Mouse (Mus musculus): ENCODE data around the gene Upf2. TPM values are rescaled to one million over a fixed set of nuclear protein-coding genes. Genes with fewer than 3 reads are reported as not detected.
A peak's percentile ranks its signal among the peaks of the same experiment; 100 is the strongest.

Upf2 gene
- polyA plus RNA-seq (2021): 22.9 TPM

DNA sequence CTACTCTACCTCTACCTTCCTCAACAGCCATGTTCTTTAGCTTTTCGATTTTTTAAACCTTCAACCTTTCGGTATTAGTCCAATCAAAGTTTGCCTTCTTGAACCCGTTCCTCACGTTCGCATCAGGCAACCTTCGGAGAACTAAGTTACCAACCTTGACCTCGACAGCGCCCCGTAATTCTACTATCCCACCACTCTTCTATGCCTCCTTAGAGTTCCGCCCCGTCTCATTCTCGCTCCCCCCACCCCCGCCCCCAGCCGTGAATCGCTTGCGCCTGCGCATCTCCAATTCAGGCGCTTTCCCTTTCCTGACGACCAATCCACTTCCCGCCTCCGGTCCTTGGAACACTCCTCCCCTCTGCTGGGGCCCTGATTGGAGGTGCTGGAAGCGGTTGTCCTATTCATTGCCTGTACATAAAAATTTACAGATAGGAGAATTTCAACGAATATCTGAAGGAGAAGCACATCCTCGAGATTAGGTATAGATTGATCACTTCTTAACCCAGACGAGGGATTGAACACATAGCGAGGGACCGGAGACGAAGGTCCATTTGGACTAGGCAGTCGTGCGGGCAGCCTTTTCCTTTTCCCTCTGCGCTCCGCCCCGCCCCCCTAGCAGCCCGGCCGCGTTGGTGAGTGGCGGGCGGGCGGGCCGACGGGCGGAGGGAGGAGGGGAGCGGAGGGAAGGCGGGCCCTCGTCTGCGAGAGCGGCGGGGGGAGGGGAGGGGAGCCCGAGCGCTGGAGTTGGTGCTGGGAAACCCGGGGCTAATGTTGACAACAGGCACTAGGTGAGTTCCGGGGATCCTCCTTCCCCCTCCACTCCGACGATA, at the start of gene Upf2:
Gene Upf2 (plus strand): TSS at position 704 of the 830 bp plus-strand sequence.
- in situ Hi-C loops (cut with MboI; ENCODE audit: low pct_unique_long_range_greater_than_20kb): no loop called here
- no peaks in the 10 kb centered on the region for H3K27me3 ChIP-seq
- ATAC-seq (peak; percentile 85), DNase-seq (ENCODE audit: low read depth, low spot score) (peak; percentile 74)
- no peak for TF ChIP-seq CTCF (IDR thresholded peaks at IDR 0.05)
- ChIA-PET CTCF (interaction anchor here (1.1 kb wide), 1 partner anchor 10 kb away, joined by 3 read pairs; no protein-coding TSS in a partner anchor), POLR2A (interaction anchor here (0.9 to 1.8 kb wide), 2 partner anchors 15 to 20 kb away, joined by 3 to 6 read pairs; no protein-coding TSS in a partner anchor)

GRCm38 (mm10) chr2:5906092-5906491, 45.2 kb upstream of the Upf2 start:
- no peak for ATAC-seq
- POLR2A ChIA-PET: interaction anchor here (0.9 to 1.0 kb wide), 2 partner anchors 15 to 46 kb away, joined by 3 read pairs; no protein-coding TSS in a partner anchor
- DNase-seq (ENCODE audit: low read depth, low spot score): no peak
- in situ Hi-C loops (cut with MboI; ENCODE audit: low pct_unique_long_range_greater_than_20kb): no loop called here
- H3K27me3 ChIP-seq: peaks cover 7% of the 10 kb centered on the region
- CTCF ChIA-PET: interaction anchor here (0.6 to 1.7 kb wide), 8 partner anchors 13 to 826 kb away, joined by 3 to 5 read pairs (median 3); partner anchors contain the start of gene Dhtkd1
- TF ChIP-seq CTCF (IDR thresholded peaks at IDR 0.05): no peak

DNA sequence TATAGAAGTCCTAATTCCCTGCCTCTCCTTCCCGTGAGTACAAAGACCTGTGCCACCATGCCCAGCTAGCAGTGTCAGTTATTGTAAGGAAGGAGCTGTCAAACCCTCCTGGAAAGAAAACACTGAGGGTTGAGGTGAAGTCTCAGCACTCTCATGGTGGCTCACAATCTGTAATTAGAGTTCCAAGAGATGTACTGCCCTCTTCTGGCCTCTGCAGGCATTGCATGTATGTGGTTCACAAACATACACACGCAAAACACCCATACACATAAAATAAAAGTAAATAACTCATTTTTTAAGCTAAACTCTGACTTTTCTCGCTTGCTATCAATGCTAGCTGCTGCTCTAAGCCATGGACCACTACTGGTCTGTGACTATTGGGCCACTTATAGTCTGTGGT, 44.6 kb upstream of the Upf2 start:
- ATAC-seq (no peak), DNase-seq (ENCODE audit: low read depth, low spot score) (no peak)
- peak; percentile 73 for TF ChIP-seq CTCF (IDR thresholded peaks at IDR 0.05)
- in situ Hi-C loops (cut with MboI; ENCODE audit: low pct_unique_long_range_greater_than_20kb): no loop called here
- CTCF ChIA-PET: interaction anchor here (0.6 to 1.7 kb wide), 7 partner anchors 12 to 826 kb away, joined by 3 to 5 read pairs (median 3); partner anchors contain the start of gene Dhtkd1
- POLR2A ChIA-PET: interaction anchor here (0.9 to 1.0 kb wide), 2 partner anchors 14 to 46 kb away, joined by 3 read pairs; no protein-coding TSS in a partner anchor
- H3K27me3 ChIP-seq: peaks cover 7% of the 10 kb centered on the region

- ChIA-PET CTCF (no interaction called here), POLR2A (no interaction called here)
- H3K27me3 ChIP-seq: peaks cover 3% of the 10 kb centered on the region
- in situ Hi-C loops (cut with MboI; ENCODE audit: low pct_unique_long_range_greater_than_20kb): no loop called here
- DNase-seq (ENCODE audit: low read depth, low spot score) (no peak), ATAC-seq (no peak)
- TF ChIP-seq CTCF (IDR thresholded peaks at IDR 0.05): no peak
Observed at GRCm38 (mm10) chr2:5911282-5911965, 39.8 kb upstream of the Upf2 start.

DNA sequence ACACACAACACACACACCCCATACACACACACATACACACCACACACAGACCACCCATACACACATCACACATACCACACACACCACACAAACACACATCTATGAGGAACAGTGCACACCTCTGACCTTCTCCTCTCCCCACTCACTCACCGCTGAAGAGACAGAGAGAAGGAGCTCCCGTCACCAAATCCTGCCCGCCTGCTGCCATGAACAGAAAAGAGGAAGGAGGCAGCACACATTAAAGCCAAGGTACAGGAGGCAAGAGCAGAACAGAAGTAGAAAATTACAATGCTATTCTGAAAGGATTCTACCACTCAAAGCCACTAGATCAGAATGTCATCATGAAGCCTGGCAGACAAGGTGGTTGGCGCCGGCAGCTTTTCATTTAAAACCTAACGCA, 28.4 kb upstream of the Upf2 start:
- ChIA-PET POLR2A (interaction anchor here (0.7 kb wide), 1 partner anchor 18 kb away, joined by 3 read pairs; no protein-coding TSS in a partner anchor), CTCF (no interaction called here)
- no peak for ATAC-seq
- DNase-seq (ENCODE audit: low read depth, low spot score): no peak
- no peak for TF ChIP-seq CTCF (IDR thresholded peaks at IDR 0.05)
- H3K27me3 ChIP-seq: no peaks in the 10 kb centered on the region
- in situ Hi-C loops (cut with MboI; ENCODE audit: low pct_unique_long_range_greater_than_20kb): no loop called here

- ATAC-seq: no peak
- TF ChIP-seq CTCF (IDR thresholded peaks at IDR 0.05): no peak
- H3K27me3 ChIP-seq: no peaks in the 10 kb centered on the region
- CTCF ChIA-PET: no interaction called here
- in situ Hi-C loops (cut with MboI; ENCODE audit: low pct_unique_long_range_greater_than_20kb): no loop called here
- POLR2A ChIA-PET: interaction anchor here (0.7 kb wide), 2 partner anchors 16 to 974 kb away, joined by 3 to 7 read pairs; no protein-coding TSS in a partner anchor
- DNase-seq (ENCODE audit: low read depth, low spot score): no peak
Observed at GRCm38 (mm10) chr2:5923786-5924185, 27.5 kb upstream of the Upf2 start.

DNA sequence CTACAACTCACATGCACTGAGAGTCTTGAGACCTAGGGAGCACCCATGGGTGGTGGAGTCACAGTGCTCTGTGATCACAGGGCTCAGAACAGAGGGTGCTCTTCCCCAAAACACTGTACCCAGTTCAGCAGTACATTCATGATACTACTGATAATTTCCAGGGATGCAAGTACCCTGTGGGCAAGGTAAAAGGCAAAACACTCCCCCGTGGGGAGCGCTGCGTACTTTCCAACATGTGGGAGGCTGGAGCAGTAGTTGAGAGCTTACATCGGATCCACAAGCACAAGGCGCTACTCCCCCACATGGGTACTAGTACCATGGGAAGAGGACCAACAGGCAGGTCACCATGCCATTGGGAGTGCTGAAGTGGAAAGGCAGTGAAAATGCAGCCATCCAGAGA, 23.8 kb upstream of the Upf2 start:
- TF ChIP-seq CTCF (IDR thresholded peaks at IDR 0.05): no peak
- POLR2A ChIA-PET: no interaction called here
- no peaks in the 10 kb centered on the region for H3K27me3 ChIP-seq
- CTCF ChIA-PET: no interaction called here
- ATAC-seq: no peak
- in situ Hi-C loops (cut with MboI; ENCODE audit: low pct_unique_long_range_greater_than_20kb): no loop called here
- DNase-seq (ENCODE audit: low read depth, low spot score): no peak

GRCm38 (mm10) chr2:5929793-5930192, 21.5 kb upstream of the Upf2 start:
- POLR2A ChIA-PET: no interaction called here
- CTCF ChIA-PET: no interaction called here
- DNase-seq (ENCODE audit: low read depth, low spot score) (no peak), ATAC-seq (no peak)
- in situ Hi-C loops (cut with MboI; ENCODE audit: low pct_unique_long_range_greater_than_20kb): no loop called here
- no peaks in the 10 kb centered on the region for H3K27me3 ChIP-seq
- TF ChIP-seq CTCF (IDR thresholded peaks at IDR 0.05): no peak

- no peak for TF ChIP-seq CTCF (IDR thresholded peaks at IDR 0.05)
- H3K27me3 ChIP-seq: no peaks in the 10 kb centered on the region
- ChIA-PET CTCF (no interaction called here), POLR2A (interaction anchor here (0.7 kb wide), 1 partner anchor 21 kb away, joined by 3 read pairs; no protein-coding TSS in a partner anchor)
- ATAC-seq (no peak), DNase-seq (ENCODE audit: low read depth, low spot score) (no peak)
- in situ Hi-C loops (cut with MboI; ENCODE audit: low pct_unique_long_range_greater_than_20kb): no loop called here
Observed at GRCm38 (mm10) chr2:5930291-5931054, 20.8 kb upstream of the Upf2 start.

- POLR2A ChIA-PET: no interaction called here
- TF ChIP-seq CTCF (IDR thresholded peaks at IDR 0.05): no peak
- no peak for ATAC-seq
Observed at GRCm38 (mm10) chr2:5931938-5932337, 19.3 kb upstream of the Upf2 start.

More at GRCm38 (mm10) chr2:5931938-5932337, 19.3 kb upstream of the Upf2 start:
- DNase-seq (ENCODE audit: low read depth, low spot score): no peak
- in situ Hi-C loops (cut with MboI; ENCODE audit: low pct_unique_long_range_greater_than_20kb): no loop called here
- CTCF ChIA-PET: interaction anchor here (1.5 to 1.6 kb wide), 2 partner anchors 10 to 13 kb away, joined by 4 read pairs; no protein-coding TSS in a partner anchor
- H3K27me3 ChIP-seq: no peaks in the 10 kb centered on the region
